Mouse (Mus musculus) kidney, postnatal 25 days (tissue): ENCODE measurements around the gene Cd302.
A peak's percentile ranks its signal among the peaks of the same experiment; 100 is the strongest.

Source experiments
- DNase-seq, 2 experiments: peaks; one replicate each; pipeline ENCODE4 v3.0.0; 2021; ENCODE audit warnings: mixed read lengths in 2 of 2

Cd302 gene

GRCm38 (mm10) chr2:60284467-60284821, at the start of gene Cd302:
Gene Cd302, minus strand, starts transcription at chr2:60284488.
- DNase-seq: no peak

GRCm38 (mm10) chr2:60328641-60329040, 44.4 kb upstream of the Cd302 start:
- no peak for DNase-seq

- DNase-seq: no peak
These were observed 43.3 kb upstream of the Cd302 start for GRCm38 (mm10) chr2:60327581-60327980.

GRCm38 (mm10) chr2:60326948-60327347, 42.7 kb upstream of the Cd302 start:
- DNase-seq: no peak

GRCm38 (mm10) chr2:60323411-60323810, 39.1 kb upstream of the Cd302 start:
- DNase-seq: no peak

GRCm38 (mm10) chr2:60322031-60322726, 37.9 kb upstream of the Cd302 start:
- DNase-seq: no peak

GRCm38 (mm10) chr2:60303796-60304195, 19.5 kb upstream of the Cd302 start:
- no peak for DNase-seq

GRCm38 (mm10) chr2:60299323-60299722, 15.0 kb upstream of the Cd302 start:
- no peak for DNase-seq

- DNase-seq: no peak
These were observed 14.0 kb upstream of the Cd302 start for GRCm38 (mm10) chr2:60298266-60298665.

GRCm38 (mm10) chr2:60291381-60291780, 7.1 kb upstream of the Cd302 start:
- no peak for DNase-seq

- DNase-seq: no peak
These were observed 5.2 kb upstream of the Cd302 start for GRCm38 (mm10) chr2:60289451-60289850.

- no peak for DNase-seq
These were observed 4.3 kb upstream of the Cd302 start for GRCm38 (mm10) chr2:60288606-60289005.

GRCm38 (mm10) chr2:60285107-60285617, 874 bp upstream of the Cd302 start:
- peak in 1 of 2 experiments; percentile 36 for DNase-seq

- peak; percentile 76 to 89 for DNase-seq
These were observed 379 bp downstream of the Cd302 start for GRCm38 (mm10) chr2:60283751-60284466.

- DNase-seq: no peak
These were observed 1.0 kb downstream of the Cd302 start for GRCm38 (mm10) chr2:60283208-60283750.

- no peak for DNase-seq
These were observed 1.7 kb downstream of the Cd302 start for GRCm38 (mm10) chr2:60282625-60283024.

- DNase-seq: no peak
These were observed 5.7 kb downstream of the Cd302 start for GRCm38 (mm10) chr2:60278627-60279026.

- DNase-seq: peak; percentile 60 to 62
These were observed 14.3 kb downstream of the Cd302 start for GRCm38 (mm10) chr2:60269856-60270479.

- no peak for DNase-seq
These were observed 16.7 kb downstream of the Cd302 start for GRCm38 (mm10) chr2:60267567-60267966.

- DNase-seq: peak; percentile 36 to 54
These were observed 23.5 kb downstream of the Cd302 start for GRCm38 (mm10) chr2:60260621-60261350.

GRCm38 (mm10) chr2:60259186-60259585, 25.1 kb downstream of the Cd302 start:
- DNase-seq: no peak

GRCm38 (mm10) chr2:60256751-60257150, 27.5 kb downstream of the Cd302 start:
- no peak for DNase-seq

- no peak for DNase-seq
These were observed 30.8 kb downstream of the Cd302 start for GRCm38 (mm10) chr2:60253506-60253905.
